8 mouse cellular contexts compared by ENCODE assay signal in the genomic region with DNA sequence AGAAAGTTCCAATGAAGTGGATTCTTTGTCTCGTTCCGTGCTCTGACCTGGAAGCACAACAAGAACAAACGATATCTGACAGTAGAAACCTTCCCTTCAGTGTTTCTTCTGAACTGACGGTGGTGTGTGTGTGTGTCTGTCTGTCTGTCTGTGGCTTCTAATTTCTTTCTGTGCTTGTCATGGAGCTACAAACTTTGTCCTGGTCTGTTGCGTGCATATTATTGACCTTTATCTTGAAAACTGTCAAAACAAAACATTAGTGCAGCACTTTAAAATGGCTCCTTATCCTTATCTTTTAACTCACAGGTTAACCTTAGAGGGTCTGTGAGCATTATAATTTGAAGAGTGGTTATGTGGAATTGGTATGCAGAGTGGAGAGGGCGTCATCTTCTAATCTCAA. TPM values are rescaled to one million over a fixed set of nuclear protein-coding genes. Genes with fewer than 3 reads are reported as not detected.
DNase-seq lines count a peak whose midpoint lies in the region; ATAC-seq lines count a peak whose summit lies in the region.

No protein-coding gene starts in this region.

- intact Hi-C loops in left cerebral cortex, postnatal 14 days (cut with DNase I) = no loop called here

- peak overlapping the region; percentile 99 for H3K4me3 ChIP-seq in erythroblast, embryonic 14.5 days (replicated peaks)
- H3K4me3 ChIP-seq in neural tube, embryonic 11.5 days (ENCODE audit: low read depth, low read length) = peak overlapping the region; percentile 98
- H3K4me3 ChIP-seq in liver, embryonic 11.5 days (ENCODE audit: low read depth, low read length) = peak overlapping the region; percentile 80
- peak overlapping the region; percentile 93 for H3K4me3 ChIP-seq in stomach, embryonic 16.5 days (replicated peaks; ENCODE audit: low read length)

- H3K4me1 ChIP-seq in erythroblast, embryonic 14.5 days (ENCODE audit: control insufficient read depth) = peaks cover 67% of the 10 kb centered on the region
- H3K4me1 ChIP-seq in neural tube, embryonic 11.5 days (ENCODE audit: control insufficient read depth, insufficient read depth, low read length) = peaks cover 16% of the 10 kb centered on the region
- peaks cover 42% of the 10 kb centered on the region for H3K4me1 ChIP-seq in liver, embryonic 11.5 days (replicated peaks; ENCODE audit: control insufficient read depth, insufficient read depth, low read length)
- peaks cover 19% of the 10 kb centered on the region for H3K4me1 ChIP-seq in stomach, embryonic 16.5 days (ENCODE audit: control insufficient read depth, insufficient read depth, low read length)

- peaks cover 45% of the 10 kb centered on the region for H3K36me3 ChIP-seq in erythroblast, embryonic 14.5 days (ENCODE audit: control insufficient read depth)
- peaks cover 6% of the 10 kb centered on the region; the same call in 1 of the 2 replicates for H3K36me3 ChIP-seq in neural tube, embryonic 11.5 days (ENCODE audit: control insufficient read depth, insufficient read depth, low read length)
- H3K36me3 ChIP-seq in liver, embryonic 11.5 days (ENCODE audit: control insufficient read depth, insufficient read depth, low read length) = peaks cover 10% of the 10 kb centered on the region; the same call in 1 of the 2 replicates
- 0 out of 2 replicates have a peak, but pooled peaks cover 6% of the 10 kb centered on the region for H3K36me3 ChIP-seq in stomach, embryonic 16.5 days (ENCODE audit: control insufficient read depth, insufficient read depth, low read length)

- DNase-seq in neural tube, embryonic 11.5 days (ENCODE audit: low spot score) = no peak
- DNase-seq in neural tube, embryonic 10.5 days (ENCODE audit: extremely low spot score, low spot score) = no peak
- DNase-seq in liver, embryonic 11.5 days (ENCODE audit: low spot score) = no peak
- no peak for DNase-seq in spleen, postnatal 4 days (ENCODE audit: low spot score in 2 of 2)
- no peak for DNase-seq in left cerebral cortex, postnatal 14 days (ENCODE audit: low spot score in 2 of 2)

- peaks cover 26% of the 10 kb centered on the region for H3K27me3 ChIP-seq in erythroblast, embryonic 14.5 days (ENCODE audit: control insufficient read depth)
- no peaks in the 10 kb centered on the region for H3K27me3 ChIP-seq in neural tube, embryonic 11.5 days (ENCODE audit: control insufficient read depth, insufficient read depth, low read length)
- no peaks in the 10 kb centered on the region for H3K27me3 ChIP-seq in liver, embryonic 11.5 days (replicated peaks; ENCODE audit: control insufficient read depth, insufficient read depth, low read length)
- H3K27me3 ChIP-seq in stomach, embryonic 16.5 days (ENCODE audit: control insufficient read depth, insufficient read depth, low read length) = no peaks in the 10 kb centered on the region

- H3K9ac ChIP-seq in neural tube, embryonic 11.5 days (ENCODE audit: low read length) = peak overlapping the region; percentile 96
- peak overlapping the region; percentile 83 for H3K9ac ChIP-seq in liver, embryonic 11.5 days (ENCODE audit: low read depth, low read length)
- H3K9ac ChIP-seq in stomach, embryonic 16.5 days (ENCODE audit: low read length) = peak overlapping the region; percentile 90; the same call in 1 of the 2 replicates

- H3K27ac ChIP-seq in neural tube, embryonic 11.5 days (ENCODE audit: low read depth, low read length) = no peak overlapping the region
- H3K27ac ChIP-seq in liver, embryonic 11.5 days (ENCODE audit: low read depth, low read length) = peak overlapping the region; percentile 81; the same call in 1 of the 2 replicates
- H3K27ac ChIP-seq in stomach, embryonic 16.5 days (ENCODE audit: low read length) = no peak overlapping the region

- H3K9me3 ChIP-seq in erythroblast, embryonic 14.5 days (ENCODE audit: control insufficient read depth, low read length) = no peaks in the 10 kb centered on the region
- H3K9me3 ChIP-seq in neural tube, embryonic 11.5 days (ENCODE audit: control insufficient read depth, low read length) = no peaks in the 10 kb centered on the region
- H3K9me3 ChIP-seq in liver, embryonic 11.5 days (ENCODE audit: control insufficient read depth, low read length) = no peaks in the 10 kb centered on the region
- no peaks in the 10 kb centered on the region for H3K9me3 ChIP-seq in stomach, embryonic 16.5 days (replicated peaks; ENCODE audit: control insufficient read depth, low read length)

- 80% methylated on average over 6 of the region's 6 CpGs for WGBS in neural tube, embryonic 11.5 days
- WGBS in liver, embryonic 11.5 days = 47% methylated on average over 6 of the region's 6 CpGs
- WGBS in stomach, embryonic 16.5 days = 25% methylated on average over 6 of the region's 6 CpGs

- H3K4me2 ChIP-seq in neural tube, embryonic 11.5 days (ENCODE audit: low read depth) = peak overlapping the region; percentile 82
- peak overlapping the region; percentile 94 for H3K4me2 ChIP-seq in liver, embryonic 11.5 days
- peak overlapping the region; percentile 93 for H3K4me2 ChIP-seq in stomach, embryonic 16.5 days (ENCODE audit: low read depth, low read length)

- ATAC-seq in erythroblast, adult 5-6 weeks (replicated peaks; ENCODE audit: low FRiP score, poor library complexity, severe bottlenecking) = no peak
- ATAC-seq in neural tube, embryonic 11.5 days (ENCODE audit: insufficient read depth, low FRiP score, low TSS enrichment) = no peak
- no peak for ATAC-seq in liver, embryonic 11.5 days (replicated peaks; ENCODE audit: low FRiP score)
- ATAC-seq in stomach, embryonic 16.5 days (ENCODE audit: insufficient read depth, low FRiP score) = no peak

RNA-seq across cellular contexts. Expression of a gene that starts 3.3 kb away (rescaled TPM):
- polyA plus RNA-seq in erythroblast, embryonic 14.5 days (2012) = 2.0 and 2.9 TPM in 2 replicates
- total RNA-seq in erythroblast, adult 5-6 weeks (2015; ENCODE audit: low replicate concordance) = 30.0 and 33.6 TPM in 2 replicates
- total RNA-seq in erythroblast, adult 5-6 weeks (2017; ENCODE audit: low replicate concordance) = 20.4 and 23.6 TPM in 2 replicates
- polyA plus RNA-seq in neural tube, embryonic 11.5 days (2014; fragmentation: Nextera tagmentation; extraction: Ambion mirVana) = 442 and 461 TPM in 2 replicates
- polyA plus RNA-seq in liver, embryonic 11.5 days (2014; fragmentation: Nextera tagmentation; extraction: Ambion mirVana) = 261 and 285 TPM in 2 replicates
- polyA plus RNA-seq in stomach, embryonic 16.5 days (2015; fragmentation: Nextera tagmentation; extraction: Ambion mirVana) = 303 and 305 TPM in 2 replicates
- total RNA-seq in left cerebral cortex, postnatal 14 days (2021) = 100 to 1,000 TPM; 470 to 506 TPM

RNA-seq across cellular contexts. Expression of a gene that starts 40.7 kb away (rescaled TPM):
- 11.4 and 12.1 TPM in 2 replicates for polyA plus RNA-seq in erythroblast, embryonic 14.5 days (2012)
- 20.1 and 24.0 TPM in 2 replicates for total RNA-seq in erythroblast, adult 5-6 weeks (2015; ENCODE audit: low replicate concordance)
- 21.0 and 25.6 TPM in 2 replicates for total RNA-seq in erythroblast, adult 5-6 weeks (2017; ENCODE audit: low replicate concordance)
- polyA plus RNA-seq in neural tube, embryonic 11.5 days (2014; fragmentation: Nextera tagmentation; extraction: Ambion mirVana) = 11.4 and 12.2 TPM in 2 replicates
- polyA plus RNA-seq in liver, embryonic 11.5 days (2014; fragmentation: Nextera tagmentation; extraction: Ambion mirVana) = 18.9 and 21.8 TPM in 2 replicates
- 43.2 and 44.8 TPM in 2 replicates for polyA plus RNA-seq in stomach, embryonic 16.5 days (2015; fragmentation: Nextera tagmentation; extraction: Ambion mirVana)
- total RNA-seq in left cerebral cortex, postnatal 14 days (2021) = 10 to 100 TPM; 21.8 to 22.2 TPM

Comparison
In these comparisons a context has a peak if more than half of its experiments do, and no peak if none do; other contexts are left out.
1. RNA of a gene that starts 3.3 kb away (polyA plus RNA-seq): 442 to 461 TPM in neural tube, embryonic 11.5 days, 303 to 305 TPM in stomach, embryonic 16.5 days and 261 to 285 TPM in liver, embryonic 11.5 days; 2.0 to 2.9 TPM in erythroblast, embryonic 14.5 days; every median in the first group is over 10 times any median in the second.
2. Peak in every context shown above with its lines, with median percentiles within 50 percentile points of each other: H3K4me3 ChIP-seq, H3K4me2 ChIP-seq and H3K9ac ChIP-seq.